Mouse (Mus musculus): ENCODE measurements around the gene Arrb1.
"Not testable (repeated sequence)": the region's sequence is repeated elsewhere in the genome, so short reads cannot be mapped to it uniquely, and the experiment has no call there.

Gene Arrb1

DNA sequence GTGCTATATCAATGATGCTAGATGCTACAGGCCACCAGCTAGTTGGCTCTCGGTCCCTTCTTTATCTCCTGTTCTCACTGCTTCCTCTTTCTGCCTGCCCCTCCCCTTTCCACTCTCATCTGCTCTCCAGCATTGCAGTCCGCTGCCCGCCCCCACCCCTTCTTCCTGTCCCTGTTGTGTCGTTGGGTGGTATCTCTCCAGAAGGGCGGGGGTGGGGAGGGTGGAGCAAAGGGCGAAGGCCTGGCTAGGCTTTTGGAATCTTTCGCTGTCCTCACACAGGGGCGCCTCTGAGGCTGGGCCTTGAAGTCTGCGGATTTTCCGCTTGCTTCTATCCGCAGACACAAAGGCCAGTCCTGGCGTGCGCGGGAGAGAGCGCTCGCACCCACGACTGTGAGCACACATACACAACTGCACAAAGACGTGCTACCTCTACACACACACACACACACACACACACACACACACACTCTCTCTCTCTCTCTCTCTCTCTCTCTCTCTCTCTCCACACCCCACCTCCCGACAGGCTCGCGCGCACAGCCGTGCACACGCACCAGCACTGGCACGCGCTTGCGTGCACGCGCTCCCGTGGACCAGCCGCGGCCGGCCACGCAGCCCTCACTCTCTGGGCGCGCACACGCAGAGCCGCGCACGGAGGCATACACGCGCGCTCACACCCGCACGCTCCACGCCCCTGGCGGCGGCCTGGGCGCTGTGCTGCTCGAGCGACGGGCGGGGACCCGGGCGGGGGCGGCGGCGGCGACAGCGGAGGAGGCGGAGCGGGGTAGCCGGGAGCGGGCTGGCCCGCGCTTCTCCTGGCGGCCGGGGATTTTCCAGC is at the start of gene Arrb1:
Gene Arrb1, plus strand, starts transcription at position 566 of the 835 bp plus-strand sequence.
- DNase-seq, result peak; percentile 91

DNA sequence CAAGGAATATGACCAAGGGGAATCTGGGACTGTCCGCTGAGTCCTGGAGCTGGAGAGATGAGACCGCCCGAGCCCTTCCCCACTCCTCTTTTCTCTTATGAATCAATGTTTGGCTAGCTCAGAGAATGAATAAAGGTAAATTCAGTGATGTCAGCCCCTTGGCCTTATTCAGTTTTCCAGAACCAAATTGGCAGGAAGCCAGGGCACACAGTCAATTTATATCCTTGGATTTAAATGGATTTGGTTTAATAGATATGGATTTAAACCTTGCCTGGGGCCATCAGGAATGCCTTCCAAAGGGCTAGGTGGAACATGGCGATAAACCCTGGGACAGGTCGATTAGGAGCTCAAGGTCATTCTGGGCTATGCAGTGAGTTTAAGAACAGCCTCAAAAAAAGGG is 45.6 kb upstream of the Arrb1 start:
- no peak for DNase-seq

GRCm38 (mm10) chr7:99499128-99499527 is 36.1 kb upstream of the Arrb1 start:
- DNase-seq, result no peak

DNA sequence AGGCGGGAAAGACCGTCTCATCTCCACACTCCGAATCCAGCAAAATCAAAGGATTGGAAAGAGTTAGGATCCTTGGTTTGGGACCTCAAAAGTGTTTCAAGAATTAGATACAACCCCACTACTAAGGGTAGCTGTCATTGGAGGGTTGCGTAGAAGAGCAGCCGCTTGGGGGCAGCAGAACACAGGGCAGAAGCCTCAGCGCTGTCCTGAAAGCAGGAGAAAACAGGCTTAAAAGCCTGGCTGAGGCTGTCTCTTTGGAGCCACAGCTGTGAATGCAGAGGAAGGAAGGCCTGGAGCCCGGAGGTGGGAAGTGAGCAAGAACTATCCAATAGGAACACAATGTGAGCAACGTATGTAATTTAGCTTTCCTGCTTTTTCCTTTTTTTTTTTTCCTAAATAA is 35.1 kb upstream of the Arrb1 start:
- peak; percentile 56 for DNase-seq

DNA sequence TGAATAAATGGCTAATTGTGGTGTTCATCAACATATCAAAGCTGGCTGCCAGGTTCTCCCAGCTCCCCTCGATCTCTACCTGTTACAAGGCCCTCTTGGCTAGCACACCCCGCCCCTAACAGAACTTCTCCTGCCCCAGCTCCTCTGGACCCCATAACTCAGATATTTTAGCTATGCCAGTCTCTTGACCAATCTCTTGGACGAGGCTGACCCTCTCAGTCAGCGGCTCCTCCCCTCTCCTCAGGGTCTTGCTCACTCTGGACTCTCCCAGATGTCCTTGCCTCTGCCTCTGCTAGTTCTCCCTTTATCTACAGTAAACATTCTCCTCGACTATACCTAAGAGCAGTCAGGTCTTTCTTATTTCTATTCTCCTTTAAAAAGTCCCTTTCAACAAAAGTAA is 34.6 kb upstream of the Arrb1 start:
- DNase-seq, result no peak

GRCm38 (mm10) chr7:99501148-99501547 is 34.1 kb upstream of the Arrb1 start:
- DNase-seq, result no peak

GRCm38 (mm10) chr7:99504556-99504955 is 30.7 kb upstream of the Arrb1 start:
- no peak for DNase-seq

- not testable (repeated sequence) for DNase-seq
Measured at GRCm38 (mm10) chr7:99508187-99508586, 27.1 kb upstream of the Arrb1 start.

DNA sequence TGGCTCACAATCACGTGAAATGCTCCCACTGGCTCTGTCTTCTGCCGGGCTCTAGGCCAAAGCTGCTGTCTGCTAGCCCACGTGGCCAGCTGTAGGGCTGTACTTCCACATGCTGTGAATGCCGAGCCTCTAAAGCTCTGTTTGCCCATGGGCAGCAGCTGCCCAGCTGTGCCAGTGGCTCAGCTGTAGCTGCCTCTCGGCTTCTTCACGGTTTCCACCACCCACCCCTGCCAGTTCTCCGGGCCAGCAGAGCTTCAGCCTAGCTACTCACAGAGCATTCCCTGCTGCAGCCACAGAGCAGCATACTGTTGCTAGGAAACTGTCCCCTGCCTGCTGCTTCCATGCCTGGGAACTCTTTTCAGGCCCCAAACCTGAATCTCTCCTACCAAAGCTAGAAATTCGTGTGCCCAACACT is 25.2 kb upstream of the Arrb1 start:
- DNase-seq, result no peak

DNA sequence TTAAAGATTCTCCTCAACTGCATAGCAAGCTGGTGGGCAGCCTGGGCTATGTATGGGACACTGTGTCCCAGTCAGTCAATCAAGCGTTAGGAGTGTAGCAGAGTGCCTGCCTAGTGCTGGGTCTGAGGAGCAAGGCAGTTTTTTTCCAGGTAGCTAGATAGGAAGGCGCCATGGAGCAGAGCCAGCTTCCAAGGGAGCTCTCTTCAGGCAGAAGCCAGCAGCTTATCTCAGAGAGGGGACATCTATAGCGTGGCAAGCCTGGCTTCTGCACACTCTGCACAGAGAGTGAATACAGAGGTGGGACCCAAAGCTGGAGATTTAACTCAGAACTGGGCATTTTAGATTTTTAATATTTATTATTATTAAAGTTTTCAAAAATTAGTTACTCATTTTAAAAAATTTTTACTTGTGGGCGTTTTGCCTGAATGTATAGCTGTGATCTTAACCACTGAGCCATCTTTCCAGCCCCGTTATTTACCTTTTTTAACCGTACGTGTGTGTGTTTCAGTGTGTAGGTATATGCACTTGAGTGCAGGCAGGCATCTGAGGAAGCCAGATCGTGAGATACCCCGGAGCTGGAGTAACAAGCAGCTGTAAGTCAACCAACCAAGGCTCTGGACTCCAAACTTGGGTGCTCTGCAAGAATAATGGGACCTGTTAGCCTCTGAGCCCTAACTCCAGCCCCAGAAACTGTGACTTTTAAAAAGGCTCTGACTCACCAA is 19.0 kb upstream of the Arrb1 start:
- no peak for DNase-seq

DNA sequence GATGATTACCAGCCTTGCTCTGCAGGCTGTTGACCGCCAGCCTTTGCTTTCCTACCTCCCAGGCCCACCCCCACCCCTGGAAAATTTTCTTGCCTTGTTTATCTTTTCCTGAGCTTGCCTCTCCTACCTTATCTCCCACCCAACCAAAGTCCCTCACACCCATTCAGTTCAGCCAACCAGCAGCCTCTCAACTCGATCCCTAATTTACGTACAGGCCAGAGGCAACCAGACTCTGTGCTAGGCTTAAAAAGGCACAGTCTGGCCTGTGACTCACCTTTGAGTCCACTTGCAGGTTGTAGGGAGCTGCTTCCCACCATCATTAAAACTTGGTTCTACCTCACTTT is 18.5 kb upstream of the Arrb1 start:
- DNase-seq, result no peak

GRCm38 (mm10) chr7:99518954-99519644 is 16.2 kb upstream of the Arrb1 start:
- DNase-seq, result no peak

DNA sequence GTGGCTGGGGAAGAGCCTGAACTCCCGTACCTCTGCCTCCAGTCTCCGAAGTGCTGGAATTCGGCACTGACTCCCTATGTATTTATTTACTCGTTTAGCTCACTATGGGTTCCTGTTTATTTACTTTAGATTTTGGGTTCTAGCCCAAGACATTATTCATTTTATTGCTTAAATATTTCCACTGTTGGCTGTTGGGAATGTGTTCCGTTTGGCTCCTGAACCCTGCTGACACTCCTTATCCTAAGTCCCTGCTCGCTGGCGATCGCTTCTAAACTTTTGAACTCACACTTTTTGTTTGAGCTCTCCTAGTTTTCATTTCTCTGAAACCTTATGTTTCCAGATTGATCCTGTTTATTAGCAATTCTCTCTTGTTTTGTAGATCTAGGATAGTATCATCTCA is 12.1 kb upstream of the Arrb1 start:
- no peak for DNase-seq

- DNase-seq, result no peak
Measured at GRCm38 (mm10) chr7:99523837-99524236, 11.4 kb upstream of the Arrb1 start.

DNA sequence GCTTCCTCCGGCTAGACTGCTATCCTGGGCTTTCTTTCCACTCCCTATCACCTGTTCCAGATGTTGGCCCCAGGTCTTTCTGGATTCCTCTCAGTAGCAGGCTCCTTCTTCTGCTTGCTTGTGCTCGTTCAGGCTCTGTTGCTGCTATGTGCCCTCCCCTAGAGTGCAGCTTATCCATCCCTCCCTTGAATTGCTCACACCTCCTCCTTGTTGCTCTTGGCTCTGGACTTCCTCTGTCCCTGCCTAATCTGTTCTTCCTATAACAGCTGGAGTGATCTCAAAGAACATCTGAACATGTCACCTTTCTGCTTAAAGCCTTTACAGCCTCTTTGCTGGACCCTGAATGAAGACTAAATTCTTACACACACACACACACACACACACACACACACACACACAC is 6.7 kb upstream of the Arrb1 start:
- no peak for DNase-seq

GRCm38 (mm10) chr7:99529410-99529809 is 5.9 kb upstream of the Arrb1 start:
- DNase-seq, result no peak

- DNase-seq, result no peak
Measured at GRCm38 (mm10) chr7:99531408-99531970, 3.8 kb upstream of the Arrb1 start.

DNA sequence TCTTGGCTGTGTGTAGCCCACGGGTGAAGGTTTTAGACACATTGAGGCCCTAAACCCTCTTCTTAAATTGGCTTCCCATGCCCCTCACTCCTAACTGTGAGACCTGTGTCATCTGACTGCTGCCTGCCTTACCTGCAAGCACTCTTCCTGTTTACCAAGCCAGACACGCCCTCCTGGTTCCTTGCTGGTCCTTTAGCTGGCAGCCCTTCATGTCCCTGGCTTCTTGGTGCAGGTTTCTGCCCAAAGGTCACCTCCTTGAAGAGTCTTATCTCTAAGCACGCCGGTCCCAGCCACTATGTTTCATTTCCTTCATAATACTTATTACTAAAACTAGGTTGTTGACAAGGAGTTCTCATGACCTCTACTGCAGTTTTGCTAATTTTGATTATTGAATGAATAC is 2.7 kb upstream of the Arrb1 start:
- no peak for DNase-seq

- no peak for DNase-seq
Measured at GRCm38 (mm10) chr7:99533600-99533999, 1.7 kb upstream of the Arrb1 start.

DNA sequence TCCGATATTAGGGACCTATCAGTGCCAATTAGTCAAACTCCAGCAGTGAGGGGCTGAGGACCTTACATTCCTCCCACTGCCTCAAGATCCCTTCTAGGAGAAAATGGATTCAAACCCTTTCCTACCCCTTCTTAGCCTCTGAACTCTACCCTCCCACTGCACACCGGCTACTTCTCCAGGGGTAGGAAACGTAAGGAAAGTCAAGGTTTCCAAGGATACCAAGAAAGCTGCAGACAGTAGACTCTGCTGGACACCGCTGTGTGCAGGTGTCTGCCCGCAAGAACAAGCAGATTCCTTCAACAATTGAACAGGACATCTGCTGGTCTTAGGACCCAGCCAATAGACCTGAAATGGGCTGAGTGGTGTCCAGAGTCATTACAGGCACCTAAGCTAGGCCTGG is 765 bp upstream of the Arrb1 start:
- DNase-seq, result no peak

GRCm38 (mm10) chr7:99535741-99536501 is 655 bp downstream of the Arrb1 start:
- no peak for DNase-seq

GRCm38 (mm10) chr7:99537183-99537756 is 2.0 kb downstream of the Arrb1 start:
- DNase-seq, result no peak

Measured in cerebellum, adult 9-11 months (tissue).